In the genomic region with DNA sequence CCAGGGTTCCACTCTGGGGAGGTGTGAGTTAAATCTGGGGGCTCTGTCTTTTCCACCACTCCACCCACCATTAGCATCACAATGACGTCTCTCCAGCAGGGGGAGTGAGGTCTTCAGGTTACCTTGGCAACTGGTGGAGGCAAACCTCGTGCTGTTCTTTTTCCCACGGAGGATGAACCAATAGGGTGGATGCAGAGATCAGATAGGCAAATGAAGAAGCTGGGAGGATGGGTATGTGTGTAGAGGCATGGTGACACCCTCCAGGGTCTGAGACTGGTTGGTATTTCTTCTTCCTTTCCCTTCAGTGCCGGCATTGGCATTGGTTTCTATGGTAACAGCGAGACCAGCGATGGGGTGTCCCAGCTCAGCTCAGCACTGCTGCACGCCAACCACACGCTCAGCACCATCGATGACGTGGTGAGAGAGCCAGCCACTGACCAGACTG, we compare ENCODE assay signal across 8 mouse cellular contexts. TPM values are rescaled to one million over a fixed set of nuclear protein-coding genes. Genes with fewer than 3 reads are reported as not detected.
DNase-seq lines count a peak whose midpoint lies in the region; ATAC-seq lines count a peak whose summit lies in the region.

No protein-coding gene starts in this region.

- H3K36me3 ChIP-seq in splenic B cell, adult 2 months (ENCODE audit: control insufficient read depth, insufficient read depth, low read length, poor library complexity, severe bottlenecking) = no peaks in the 10 kb centered on the region

- peak; percentile 37 for DNase-seq in ovary, adult 18-20 months (ENCODE audit: low spot score)
- no peak for DNase-seq in ovary, postnatal 10 days (ENCODE audit: low spot score)
- peak; percentile 89 to 91 for DNase-seq in cerebellum, postnatal 10 days
- DNase-seq in frontal cortex, postnatal 14 days (ENCODE audit: low spot score in 2 of 2) = peak; percentile 85 to 92
- peak; percentile 85 to 86 for DNase-seq in layer of hippocampus, postnatal 36 days
- DNase-seq in splenic B cell, adult 2 months (ENCODE audit: low read depth, low spot score) = peak; percentile 89

- peaks cover 3% of the 10 kb centered on the region; the same call in 1 of the 2 replicates for H3K27me3 ChIP-seq in splenic B cell, adult 2 months (ENCODE audit: control insufficient read depth, insufficient read depth, low read length, poor library complexity, severe bottlenecking)

- ATAC-seq in megakaryocyte-erythroid progenitor cell, adult 5-6 weeks (replicated peaks; ENCODE audit: low FRiP score, low TSS enrichment, poor library complexity, severe bottlenecking) = peak; percentile 77
- no peak for ATAC-seq in erythroblast, adult 5-6 weeks (replicated peaks; ENCODE audit: low FRiP score, poor library complexity, severe bottlenecking)

RNA-seq across cellular contexts. Expression of a gene that starts 5.1 kb away (rescaled TPM):
- 100 to 1,000 TPM; 554 to 570 TPM for total RNA-seq in layer of hippocampus, postnatal 36 days (2021)
- not detected in 2 replicates for total RNA-seq in megakaryocyte-erythroid progenitor cell, adult 5-6 weeks (2014; fragmentation: Nextera tagmentation)
- not detected in 2 replicates for total RNA-seq in megakaryocyte-erythroid progenitor cell, adult 5-6 weeks (2017)
- total RNA-seq in erythroblast, adult 5-6 weeks (2015; ENCODE audit: low replicate concordance) = not detected in 2 replicates
- 0.28 and 3.0 TPM in 2 replicates for total RNA-seq in erythroblast, adult 5-6 weeks (2017; ENCODE audit: low replicate concordance)

RNA-seq across cellular contexts. Expression of a gene that starts 12.5 kb away (rescaled TPM):
- 100 to 1,000 TPM; 154 to 191 TPM for total RNA-seq in layer of hippocampus, postnatal 36 days (2021)
- total RNA-seq in megakaryocyte-erythroid progenitor cell, adult 5-6 weeks (2014; fragmentation: Nextera tagmentation) = 102 and 142 TPM in 2 replicates
- 21.7 and 26.6 TPM in 2 replicates for total RNA-seq in megakaryocyte-erythroid progenitor cell, adult 5-6 weeks (2017)
- total RNA-seq in erythroblast, adult 5-6 weeks (2015; ENCODE audit: low replicate concordance) = 147 and 153 TPM in 2 replicates
- total RNA-seq in erythroblast, adult 5-6 weeks (2017; ENCODE audit: low replicate concordance) = 144 and 160 TPM in 2 replicates

RNA-seq across cellular contexts. Expression of a gene that starts 25.8 kb away (rescaled TPM):
- 1 to 10 TPM; 5.5 to 5.9 TPM for total RNA-seq in layer of hippocampus, postnatal 36 days (2021)
- 0.47 TPM in 1 of 2 replicates, not detected in the other for total RNA-seq in megakaryocyte-erythroid progenitor cell, adult 5-6 weeks (2014; fragmentation: Nextera tagmentation)
- total RNA-seq in megakaryocyte-erythroid progenitor cell, adult 5-6 weeks (2017) = 2.6 and 3.2 TPM in 2 replicates
- not detected in 2 replicates for total RNA-seq in erythroblast, adult 5-6 weeks (2015; ENCODE audit: low replicate concordance)
- 0.77 and 1.7 TPM in 2 replicates for total RNA-seq in erythroblast, adult 5-6 weeks (2017; ENCODE audit: low replicate concordance)

RNA-seq across cellular contexts. Expression of a gene that starts 40.3 kb away (rescaled TPM):
- total RNA-seq in layer of hippocampus, postnatal 36 days (2021) = 1 to 10 TPM in 1 of 2 experiments, under 1 TPM in 1; 0.95 to 1.1 TPM
- total RNA-seq in megakaryocyte-erythroid progenitor cell, adult 5-6 weeks (2014; fragmentation: Nextera tagmentation) = not detected in 2 replicates
- not detected in 2 replicates for total RNA-seq in megakaryocyte-erythroid progenitor cell, adult 5-6 weeks (2017)
- not detected in 2 replicates for total RNA-seq in erythroblast, adult 5-6 weeks (2015; ENCODE audit: low replicate concordance)
- not detected in 2 replicates for total RNA-seq in erythroblast, adult 5-6 weeks (2017; ENCODE audit: low replicate concordance)

Comparison
In these comparisons a context has a peak if more than half of its experiments do, and no peak if none do; other contexts are left out.
1. RNA of a gene that starts 5.1 kb away (total RNA-seq): 554 to 570 TPM in layer of hippocampus, postnatal 36 days; 0.28 to 3.0 TPM in erythroblast, adult 5-6 weeks and not detected in megakaryocyte-erythroid progenitor cell, adult 5-6 weeks; every median in the first group is over 100 times any median in the second.